Mouse (Mus musculus): ENCODE measurements around the gene Epb41l5. TPM values are rescaled to one million over a fixed set of nuclear protein-coding genes. Genes with fewer than 3 reads are reported as not detected.

Epb41l5 gene
- polyA plus RNA-seq, 1 experiment from 2014 or later = 31.8 TPM

GRCm38 (mm10) chr1:119565531-119565930, 83.3 kb downstream of the Epb41l5 start:
- Histone ChIP-seq H3K36me3 (peaks cover 62% of the 10 kb centered on the region), H3K4me1 (replicated peaks) (no peaks in the 10 kb centered on the region), H3K27me3 (ENCODE audit: insufficient read depth, poor library complexity, severe bottlenecking) (no peaks in the 10 kb centered on the region), H3K9me3 (no peaks in the 10 kb centered on the region; the same call in 1 of the 2 replicates), H3K27ac (no peak overlapping the region), H3K4me3 (no peak overlapping the region)
- WGBS = 96% methylated on average over 4 of the region's 4 CpGs
- DNase-seq (ENCODE audit: low spot score) = no peak

- H3K4me3 ChIP-seq = no peak overlapping the region
- no peaks in the 10 kb centered on the region for H3K27me3 ChIP-seq (ENCODE audit: insufficient read depth, poor library complexity, severe bottlenecking)
- no peaks in the 10 kb centered on the region; the same call in 1 of the 2 replicates for H3K9me3 ChIP-seq
- no peak overlapping the region for H3K27ac ChIP-seq
- 91% methylated on average over 4 of the region's 4 CpGs for WGBS
- DNase-seq (ENCODE audit: low spot score) = no peak
- no peaks in the 10 kb centered on the region for H3K4me1 ChIP-seq (replicated peaks)
- H3K36me3 ChIP-seq = peaks cover 83% of the 10 kb centered on the region
Measured at GRCm38 (mm10) chr1:119557641-119558395, 91.0 kb downstream of the Epb41l5 start.

- H3K36me3 ChIP-seq = peaks cover 78% of the 10 kb centered on the region
- H3K27ac ChIP-seq = no peak overlapping the region
- DNase-seq (ENCODE audit: low spot score) = no peak
- 90% methylated on average over 5 of the region's 5 CpGs for WGBS
- H3K27me3 ChIP-seq (ENCODE audit: insufficient read depth, poor library complexity, severe bottlenecking) = no peaks in the 10 kb centered on the region
- H3K4me1 ChIP-seq (replicated peaks) = no peaks in the 10 kb centered on the region
- H3K4me3 ChIP-seq = no peak overlapping the region
- H3K9me3 ChIP-seq = no peaks in the 10 kb centered on the region; the same call in 1 of the 2 replicates
Measured at GRCm38 (mm10) chr1:119555651-119556050, 93.1 kb downstream of the Epb41l5 start.

- Histone ChIP-seq H3K4me3 (no peak overlapping the region), H3K27ac (no peak overlapping the region), H3K9me3 (no peaks in the 10 kb centered on the region), H3K4me1 (replicated peaks) (no peaks in the 10 kb centered on the region), H3K36me3 (peaks cover 81% of the 10 kb centered on the region), H3K27me3 (ENCODE audit: insufficient read depth, poor library complexity, severe bottlenecking) (no peaks in the 10 kb centered on the region)
- no peak for DNase-seq (ENCODE audit: low spot score)
- 94% methylated on average over 1 of the region's 1 CpGs for WGBS
Measured at GRCm38 (mm10) chr1:119551651-119552050, 97.1 kb downstream of the Epb41l5 start.

- WGBS = 84% methylated on average over 2 of the region's 2 CpGs
- Histone ChIP-seq H3K9me3 (no peaks in the 10 kb centered on the region), H3K27me3 (ENCODE audit: insufficient read depth, poor library complexity, severe bottlenecking) (no peaks in the 10 kb centered on the region), H3K36me3 (peaks cover 90% of the 10 kb centered on the region), H3K4me3 (no peak overlapping the region), H3K4me1 (replicated peaks) (no peaks in the 10 kb centered on the region), H3K27ac (no peak overlapping the region)
- DNase-seq (ENCODE audit: low spot score) = no peak
Measured at GRCm38 (mm10) chr1:119550064-119550463, 98.7 kb downstream of the Epb41l5 start.

- Histone ChIP-seq H3K4me3 (no peak overlapping the region), H3K4me1 (replicated peaks) (no peaks in the 10 kb centered on the region), H3K27ac (no peak overlapping the region), H3K9me3 (no peaks in the 10 kb centered on the region), H3K36me3 (peaks cover 90% of the 10 kb centered on the region), H3K27me3 (ENCODE audit: insufficient read depth, poor library complexity, severe bottlenecking) (no peaks in the 10 kb centered on the region)
- DNase-seq (ENCODE audit: low spot score) = no peak
- 91% methylated on average over 7 of the region's 7 CpGs for WGBS
Measured at GRCm38 (mm10) chr1:119549327-119549689, 99.5 kb downstream of the Epb41l5 start.

- Histone ChIP-seq H3K27me3 (ENCODE audit: insufficient read depth, poor library complexity, severe bottlenecking) (no peaks in the 10 kb centered on the region), H3K36me3 (peaks cover 90% of the 10 kb centered on the region), H3K9me3 (no peaks in the 10 kb centered on the region), H3K4me3 (no peak overlapping the region), H3K27ac (no peak overlapping the region), H3K4me1 (replicated peaks) (no peaks in the 10 kb centered on the region)
- peak; percentile 44 for DNase-seq (ENCODE audit: low spot score)
- WGBS = 73% methylated on average over 7 of the region's 7 CpGs
Measured at GRCm38 (mm10) chr1:119548668-119549326, 100.0 kb downstream of the Epb41l5 start.

GRCm38 (mm10) chr1:119546490-119546889, 102.3 kb downstream of the Epb41l5 start:
- no peak overlapping the region for H3K27ac ChIP-seq
- no peak for DNase-seq (ENCODE audit: low spot score)
- H3K4me3 ChIP-seq = no peak overlapping the region
- H3K36me3 ChIP-seq = peaks cover 89% of the 10 kb centered on the region
- H3K9me3 ChIP-seq = no peaks in the 10 kb centered on the region
- no peaks in the 10 kb centered on the region for H3K27me3 ChIP-seq (ENCODE audit: insufficient read depth, poor library complexity, severe bottlenecking)
- no peaks in the 10 kb centered on the region for H3K4me1 ChIP-seq (replicated peaks)
- 91% methylated on average over 3 of the region's 3 CpGs for WGBS

GRCm38 (mm10) chr1:119545671-119546070, 103.1 kb downstream of the Epb41l5 start:
- H3K9me3 ChIP-seq = no peaks in the 10 kb centered on the region
- no peak for DNase-seq (ENCODE audit: low spot score)
- H3K27me3 ChIP-seq (ENCODE audit: insufficient read depth, poor library complexity, severe bottlenecking) = no peaks in the 10 kb centered on the region
- 89% methylated on average over 4 of the region's 4 CpGs for WGBS
- H3K4me1 ChIP-seq (replicated peaks) = no peaks in the 10 kb centered on the region
- H3K27ac ChIP-seq = no peak overlapping the region
- no peak overlapping the region for H3K4me3 ChIP-seq
- H3K36me3 ChIP-seq = peaks cover 84% of the 10 kb centered on the region

- 84% methylated on average over 2 of the region's 2 CpGs for WGBS
- Histone ChIP-seq H3K9me3 (no peaks in the 10 kb centered on the region), H3K36me3 (peaks cover 78% of the 10 kb centered on the region), H3K27ac (no peak overlapping the region), H3K27me3 (ENCODE audit: insufficient read depth, poor library complexity, severe bottlenecking) (no peaks in the 10 kb centered on the region), H3K4me1 (replicated peaks) (no peaks in the 10 kb centered on the region), H3K4me3 (no peak overlapping the region)
- no peak for DNase-seq (ENCODE audit: low spot score)
Measured at GRCm38 (mm10) chr1:119545164-119545563, 103.6 kb downstream of the Epb41l5 start.

GRCm38 (mm10) chr1:119544611-119545155, 104.1 kb downstream of the Epb41l5 start:
- Histone ChIP-seq H3K27ac (no peak overlapping the region), H3K9me3 (no peaks in the 10 kb centered on the region), H3K27me3 (ENCODE audit: insufficient read depth, poor library complexity, severe bottlenecking) (no peaks in the 10 kb centered on the region), H3K4me3 (no peak overlapping the region), H3K4me1 (replicated peaks) (no peaks in the 10 kb centered on the region), H3K36me3 (peaks cover 74% of the 10 kb centered on the region)
- DNase-seq (ENCODE audit: low spot score) = no peak
- 96% methylated on average over 5 of the region's 5 CpGs for WGBS

- H3K36me3 ChIP-seq = peaks cover 64% of the 10 kb centered on the region
- H3K9me3 ChIP-seq = no peaks in the 10 kb centered on the region
- no peak overlapping the region for H3K4me3 ChIP-seq
- no peaks in the 10 kb centered on the region for H3K4me1 ChIP-seq (replicated peaks)
- no peaks in the 10 kb centered on the region for H3K27me3 ChIP-seq (ENCODE audit: insufficient read depth, poor library complexity, severe bottlenecking)
- no peak overlapping the region for H3K27ac ChIP-seq
- 97% methylated on average over 6 of the region's 6 CpGs for WGBS
- no peak for DNase-seq (ENCODE audit: low spot score)
Measured at GRCm38 (mm10) chr1:119543316-119543715, 105.5 kb downstream of the Epb41l5 start.

- Histone ChIP-seq H3K9me3 (no peaks in the 10 kb centered on the region), H3K4me3 (no peak overlapping the region), H3K4me1 (replicated peaks) (no peaks in the 10 kb centered on the region), H3K27ac (no peak overlapping the region), H3K36me3 (peaks cover 52% of the 10 kb centered on the region), H3K27me3 (ENCODE audit: insufficient read depth, poor library complexity, severe bottlenecking) (no peaks in the 10 kb centered on the region)
- WGBS = 75% methylated on average over 3 of the region's 3 CpGs
- DNase-seq (ENCODE audit: low spot score) = no peak
Measured at GRCm38 (mm10) chr1:119541570-119541969, 107.2 kb downstream of the Epb41l5 start.
